Mouse (Mus musculus) heart, embryonic 15.5 days (tissue): ENCODE data around the gene Muc5ac. TPM values are rescaled to one million over a fixed set of nuclear protein-coding genes. Genes with fewer than 3 reads are reported as not detected.

Experiments
- ATAC-seq: fragments of 200-750 bp; cut with Nextera tagmentation; replicated peaks from 2 replicates; pipeline ENCODE4 v1.8.0; 2017; ENCODE audit warnings: low read depth, moderate TSS enrichment; ENCODE audit not compliant: insufficient number of reproducible peaks, insufficient read depth, low FRiP score
- H3K27ac ChIP-seq: fragments of 300-500 bp; sonication (generic); 2 replicates; pipeline ENCODE4 v1.5.1; 2015; ENCODE audit warnings: mild to moderate bottlenecking, inconsistent platforms
- H3K27me3 ChIP-seq: fragments of 300-500 bp; sonication (generic); 2 replicates; pipeline ENCODE4 v1.6.1; 2015; ENCODE audit warnings: inconsistent platforms
- H3K36me3 ChIP-seq: fragments of 300-500 bp; sonication (generic); 2 replicates; pipeline ENCODE4 v1.6.1; 2015; ENCODE audit warnings: mild to moderate bottlenecking, inconsistent platforms
- H3K4me1 ChIP-seq: fragments of 300-500 bp; sonication (generic); replicated peaks from 2 replicates; pipeline ENCODE4 v1.6.1; 2015; ENCODE audit warnings: inconsistent platforms
- H3K4me2 ChIP-seq: fragments of 300-500 bp; sonication (generic); 2 replicates; pipeline ENCODE4 v1.6.1; 2015; ENCODE audit warnings: inconsistent platforms, mild to moderate bottlenecking, moderate library complexity
- H3K4me3 ChIP-seq: fragments of 300-500 bp; sonication (generic); 2 replicates; pipeline ENCODE4 v1.5.1; 2015; ENCODE audit warnings: mild to moderate bottlenecking, inconsistent platforms
- H3K9ac ChIP-seq: fragments of 300-500 bp; sonication (generic); 2 replicates; pipeline ENCODE4 v1.6.1; 2015; ENCODE audit warnings: mild to moderate bottlenecking, inconsistent platforms
- H3K9me3 ChIP-seq: fragments of 300-500 bp; sonication (generic); replicated peaks from 2 replicates; pipeline ENCODE4 v1.6.1; 2016; ENCODE audit warnings: inconsistent platforms
- WGBS: fragments of 180-500 bp; shearing (Covaris S2); methylation state at CpG from one replicate; pipeline ENCODE4 v1.1.7; 2015; ENCODE audit warnings: mixed read lengths; 5-methylcytosine and 5-hydroxymethylcytosine counted together
- polyA plus RNA-seq: library from polyadenylated mRNA; unstranded; fragments of >200 nt; fragmentation: Nextera tagmentation; extraction: Ambion mirVana; gene quantifications from 2 replicates; pipeline ENCODE4 v1.2.1, GENCODE M21; 2015

The Muc5ac gene
- polyA plus RNA-seq = 0.01 and 0.13 TPM in 2 replicates

GRCm38 (mm10) chr7:141788677-141789452 is at the start of gene Muc5ac:
TSS of gene Muc5ac (plus strand) at chr7:141788972.
- ATAC-seq = no peak
- Histone ChIP-seq H3K4me1 (no peaks in the 10 kb centered on the region), H3K36me3 (no peaks in the 10 kb centered on the region), H3K27me3 (no peaks in the 10 kb centered on the region), H3K4me2 (no peak within 1 kb of the TSS), H3K9ac (no peak within 1 kb of the TSS), H3K4me3 (no peak within 1 kb of the TSS), H3K9me3 (no peaks in the 10 kb centered on the region), H3K27ac (no peak within 1 kb of the TSS)
- 73% methylated on average over 6 of the region's 6 CpGs for whole genome bisulfite sequencing

GRCm38 (mm10) chr7:141747451-141748100 is 41.2 kb upstream of the Muc5ac start:
- Histone ChIP-seq H3K9me3 (no peaks in the 10 kb centered on the region), H3K9ac (no peak overlapping the region), H3K27me3 (0 out of 2 replicates have a peak, but pooled peaks cover 4% of the 10 kb centered on the region), H3K27ac (no peak overlapping the region), H3K4me3 (no peak overlapping the region), H3K36me3 (no peaks in the 10 kb centered on the region), H3K4me2 (no peak overlapping the region), H3K4me1 (no peaks in the 10 kb centered on the region)
- 79% methylated on average over 7 of the region's 7 CpGs for WGBS
- no peak for ATAC-seq

- Histone ChIP-seq H3K9me3 (no peaks in the 10 kb centered on the region), H3K9ac (no peak overlapping the region), H3K4me1 (no peaks in the 10 kb centered on the region), H3K36me3 (no peaks in the 10 kb centered on the region), H3K27me3 (peaks cover 11% of the 10 kb centered on the region; the same call in 1 of the 2 replicates), H3K27ac (no peak overlapping the region), H3K4me3 (no peak overlapping the region), H3K4me2 (no peak overlapping the region)
- no peak for ATAC-seq
- WGBS = 77% methylated on average over 6 of the region's 6 CpGs
These were observed 36.3 kb upstream of the Muc5ac start for GRCm38 (mm10) chr7:141752513-141752912.

- WGBS = 49% methylated on average over 4 of the region's 4 CpGs
- no peak for ATAC-seq
These were observed 32.9 kb upstream of the Muc5ac start for GRCm38 (mm10) chr7:141755831-141756230.

GRCm38 (mm10) chr7:141758291-141758690 is 30.5 kb upstream of the Muc5ac start:
- H3K9me3 ChIP-seq = no peaks in the 10 kb centered on the region
- no peak overlapping the region for H3K9ac ChIP-seq
- H3K27ac ChIP-seq = no peak overlapping the region
- no peak overlapping the region for H3K4me3 ChIP-seq
- H3K4me2 ChIP-seq = no peak overlapping the region
- no peaks in the 10 kb centered on the region for H3K36me3 ChIP-seq
- peaks cover 7% of the 10 kb centered on the region; the same call in 1 of the 2 replicates for H3K27me3 ChIP-seq
- no peaks in the 10 kb centered on the region for H3K4me1 ChIP-seq
- 53% methylated on average over 4 of the region's 4 CpGs for WGBS
- no peak for ATAC-seq

More at GRCm38 (mm10) chr7:141755831-141756230, 32.9 kb upstream of the Muc5ac start:
- H3K27ac ChIP-seq = no peak overlapping the region
- no peaks in the 10 kb centered on the region for H3K36me3 ChIP-seq
- no peak overlapping the region for H3K4me3 ChIP-seq
- H3K4me2 ChIP-seq = no peak overlapping the region
- H3K9ac ChIP-seq = no peak overlapping the region
- no peaks in the 10 kb centered on the region for H3K9me3 ChIP-seq
- peaks cover 11% of the 10 kb centered on the region; the same call in 1 of the 2 replicates for H3K27me3 ChIP-seq
- no peaks in the 10 kb centered on the region for H3K4me1 ChIP-seq

GRCm38 (mm10) chr7:141770521-141770920 is 18.3 kb upstream of the Muc5ac start:
- H3K4me1 ChIP-seq = peaks cover 9% of the 10 kb centered on the region
- H3K27me3 ChIP-seq = no peaks in the 10 kb centered on the region; the same call in 1 of the 2 replicates
- H3K4me2 ChIP-seq = no peak overlapping the region
- H3K9me3 ChIP-seq = no peaks in the 10 kb centered on the region
- 83% methylated on average over 3 of the region's 3 CpGs for WGBS
- H3K9ac ChIP-seq = no peak overlapping the region
- no peaks in the 10 kb centered on the region for H3K36me3 ChIP-seq
- H3K4me3 ChIP-seq = no peak overlapping the region
- no peak for ATAC-seq
- no peak overlapping the region for H3K27ac ChIP-seq

GRCm38 (mm10) chr7:141770988-141771387 is 17.8 kb upstream of the Muc5ac start:
- H3K27ac ChIP-seq = no peak overlapping the region
- WGBS = 37% methylated on average over 8 of the region's 8 CpGs
- no peak; the same call in 1 of the 2 replicates for ATAC-seq
- H3K9ac ChIP-seq = no peak overlapping the region
- H3K9me3 ChIP-seq = no peaks in the 10 kb centered on the region
- H3K27me3 ChIP-seq = no peaks in the 10 kb centered on the region; the same call in 1 of the 2 replicates
- peaks cover 9% of the 10 kb centered on the region for H3K4me1 ChIP-seq
- H3K4me2 ChIP-seq = no peak overlapping the region
- no peak overlapping the region for H3K4me3 ChIP-seq
- no peaks in the 10 kb centered on the region for H3K36me3 ChIP-seq

GRCm38 (mm10) chr7:141772058-141772557 is 16.7 kb upstream of the Muc5ac start:
- no peak overlapping the region for H3K9ac ChIP-seq
- H3K9me3 ChIP-seq = no peaks in the 10 kb centered on the region
- H3K27ac ChIP-seq = no peak overlapping the region
- H3K27me3 ChIP-seq = no peaks in the 10 kb centered on the region; the same call in 1 of the 2 replicates
- peaks cover 9% of the 10 kb centered on the region for H3K4me1 ChIP-seq
- H3K4me2 ChIP-seq = no peak overlapping the region
- 61% methylated on average over 1 of the region's 1 CpGs for WGBS
- no peak for ATAC-seq
- H3K36me3 ChIP-seq = no peaks in the 10 kb centered on the region
- H3K4me3 ChIP-seq = no peak overlapping the region

- WGBS = 71% methylated on average over 2 of the region's 2 CpGs
- no peaks in the 10 kb centered on the region; the same call in none of the 2 replicates for H3K27me3 ChIP-seq
- no peaks in the 10 kb centered on the region for H3K36me3 ChIP-seq
- no peaks in the 10 kb centered on the region for H3K9me3 ChIP-seq
- ATAC-seq = no peak
- H3K4me3 ChIP-seq = no peak overlapping the region
- H3K9ac ChIP-seq = no peak overlapping the region
- peaks cover 9% of the 10 kb centered on the region for H3K4me1 ChIP-seq
- no peak overlapping the region for H3K4me2 ChIP-seq
- no peak overlapping the region for H3K27ac ChIP-seq
These were observed 13.9 kb upstream of the Muc5ac start for GRCm38 (mm10) chr7:141774855-141775254.

GRCm38 (mm10) chr7:141776199-141776598 is 12.6 kb upstream of the Muc5ac start:
- ATAC-seq = no peak
- no peak overlapping the region for H3K27ac ChIP-seq

GRCm38 (mm10) chr7:141794251-141794650 is 5.5 kb downstream of the Muc5ac start:
- WGBS = 90% methylated on average over 1 of the region's 1 CpGs
- H3K4me2 ChIP-seq = no peak overlapping the region

More at GRCm38 (mm10) chr7:141776199-141776598, 12.6 kb upstream of the Muc5ac start:
- Histone ChIP-seq H3K4me1 (peaks cover 6% of the 10 kb centered on the region), H3K9ac (no peak overlapping the region), H3K9me3 (no peaks in the 10 kb centered on the region), H3K27me3 (no peaks in the 10 kb centered on the region; the same call in none of the 2 replicates), H3K36me3 (no peaks in the 10 kb centered on the region), H3K4me3 (no peak overlapping the region), H3K4me2 (no peak overlapping the region)
- WGBS = 78% methylated on average over 5 of the region's 5 CpGs

More at GRCm38 (mm10) chr7:141794251-141794650, 5.5 kb downstream of the Muc5ac start:
- Histone ChIP-seq H3K4me3 (no peak overlapping the region), H3K27ac (no peak overlapping the region), H3K9me3 (peaks cover 16% of the 10 kb centered on the region; the same call in 1 of the 2 replicates), H3K27me3 (no peaks in the 10 kb centered on the region), H3K9ac (no peak overlapping the region), H3K4me1 (no peaks in the 10 kb centered on the region), H3K36me3 (no peaks in the 10 kb centered on the region)
- ATAC-seq = no peak
